Mouse (Mus musculus) olfactory bulb, adult 2 months (tissue): ENCODE measurements around the gene Slc9a3r2.

Source experiments
- CTCF ChIP-seq: fragments of 200-500 bp; IDR thresholded peaks from 2 replicates; pipeline ENCODE4 v1.5.1; 2012; ENCODE audit warnings: low read depth, mild to moderate bottlenecking, low read length, moderate library complexity; ENCODE audit not compliant: insufficient read depth
- POLR2A ChIP-seq: fragments of 200-500 bp; IDR thresholded peaks from 2 replicates; pipeline ENCODE4 v1.6.1; 2012; ENCODE audit warnings: mild to moderate bottlenecking, low read depth, low read length, moderate library complexity; ENCODE audit not compliant: insufficient read depth

DNA sequence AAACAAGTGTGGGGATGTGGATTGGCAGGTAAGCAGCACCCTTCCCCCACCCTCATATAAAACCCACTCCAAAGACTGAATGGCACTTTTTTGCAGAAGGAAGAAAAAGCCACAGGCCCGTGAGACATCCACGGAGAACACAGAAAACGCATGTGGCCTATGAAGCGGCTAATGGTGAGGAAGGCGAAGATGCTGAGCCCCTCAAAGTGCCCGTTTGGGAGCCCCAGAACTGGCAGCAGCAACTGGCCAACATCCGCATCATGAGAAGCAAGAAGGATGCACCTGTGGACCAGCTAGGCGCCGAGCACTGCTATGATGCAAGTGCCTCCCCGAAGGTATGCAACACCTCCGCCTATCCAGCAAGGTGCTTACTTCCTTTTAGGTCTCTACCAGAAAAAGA, 16.3 kb downstream of the Slc9a3r2 start:
- TF ChIP-seq POLR2A (no peak), CTCF (no peak)
